Mouse (Mus musculus) adrenal gland, adult 8-10 months (tissue): ENCODE data around the gene 2210016F16Rik. TPM values are rescaled to one million over a fixed set of nuclear protein-coding genes. Genes with fewer than 3 reads are reported as not detected.
A peak's percentile ranks its signal among the peaks of the same experiment; 100 is the strongest.
"Not testable (repeated sequence)": the region's sequence is repeated elsewhere in the genome, so short reads cannot be mapped to it uniquely, and the experiment has no call there.

Source experiments
- DNase-seq: peaks from one replicate; pipeline ENCODE4 v3.0.0; 2022
- microRNA-seq, 2 experiments: library from miRNA; unstranded; fragments of <30 nt; microRNA quantifications; one replicate each; pipeline ENCODE4 v1.2.0; 2022
- total RNA-seq, 4 experiments: library from RNA; stranded (reverse); gene quantifications; 2 replicates each; pipeline ENCODE4 v1.2.4; 2022

2210016F16Rik gene
- total RNA-seq, 4 experiments from 2014 or later: 27.5 to 36.5 (median 31.9) TPM

GRCm38 (mm10) chr13:58372278-58373152 lies 12.5 kb downstream of the 2210016F16Rik start:
- no peak for DNase-seq

GRCm38 (mm10) chr13:58368835-58369234 lies 16.2 kb downstream of the 2210016F16Rik start:
- no peak for DNase-seq

GRCm38 (mm10) chr13:58367641-58368040 lies 17.4 kb downstream of the 2210016F16Rik start:
- no peak for DNase-seq

- no peak for DNase-seq
Observed at GRCm38 (mm10) chr13:58366373-58366772, 18.7 kb downstream of the 2210016F16Rik start.

GRCm38 (mm10) chr13:58365179-58365578 lies 19.8 kb downstream of the 2210016F16Rik start:
- not testable (repeated sequence) for DNase-seq

- no peak for DNase-seq
Observed at GRCm38 (mm10) chr13:58364353-58365175, 20.5 kb downstream of the 2210016F16Rik start.

GRCm38 (mm10) chr13:58359304-58359653 lies 25.7 kb downstream of the 2210016F16Rik start:
- no peak for DNase-seq

GRCm38 (mm10) chr13:58358629-58359303 lies 26.3 kb downstream of the 2210016F16Rik start, which contains the start of gene Kif27:
Gene Kif27, minus strand, starts transcription at chr13:58359122.
- peak; percentile 70 for DNase-seq

GRCm38 (mm10) chr13:58352996-58353395 lies 32.0 kb downstream of the 2210016F16Rik start:
- no peak for DNase-seq

- peak; percentile 12 for DNase-seq
Observed at GRCm38 (mm10) chr13:58350606-58351005, 34.4 kb downstream of the 2210016F16Rik start.

GRCm38 (mm10) chr13:58344505-58344904 lies 40.5 kb downstream of the 2210016F16Rik start:
- DNase-seq: no peak

GRCm38 (mm10) chr13:58337456-58337855 lies 47.6 kb downstream of the 2210016F16Rik start:
- DNase-seq: no peak

GRCm38 (mm10) chr13:58334116-58334515 lies 50.9 kb downstream of the 2210016F16Rik start:
- no peak for DNase-seq

Small RNAs within 50 kb of the gene (microRNA-seq; reads per million reads assigned to microRNA genes)
- 297 to 313 reads per million in 2 experiments for gene Mir7-1

Other genes with a start within 250 kb of the 2210016F16Rik start
- gene Idnk, start 227.6 kb downstream of the 2210016F16Rik start, total RNA-seq: 10 to 100 TPM; 59.2 to 71.4 (median 63.6) TPM
- gene Ubqln1, start 169.6 kb downstream of the 2210016F16Rik start, total RNA-seq: 100 to 1,000 TPM in 3 of 4 experiments, 10 to 100 TPM in 1; 97.7 to 135 (median 106) TPM
- gene Gkap1, start 109.5 kb downstream of the 2210016F16Rik start, total RNA-seq: 10 to 100 TPM; 44.8 to 74.5 (median 52.1) TPM
- 1 to 10 TPM in 3 of 4 experiments, under 1 TPM in 1; 0.55 to 3.4 (median 2.0) TPM for gene Kif27, start 26.1 kb downstream of the 2210016F16Rik start, total RNA-seq
- 10 to 100 TPM; 17.8 to 23.5 (median 21.6) TPM for gene Rmi1, start 17.0 kb upstream of the 2210016F16Rik start, total RNA-seq
- gene Hnrnpk, start 18.1 kb upstream of the 2210016F16Rik start, total RNA-seq: 100 to 1,000 TPM; 695 to 896 (median 793) TPM
- gene Slc28a3, start 225.7 kb upstream of the 2210016F16Rik start, total RNA-seq: not detected